Mouse (Mus musculus) midbrain, embryonic 15.5 days (tissue): ENCODE measurements at regions not wholly inside any gene's neighbourhood (a gene's known extent, or its start where the extent isn't known, plus 50 kb on each side); places are given as distances from the start of the nearest gene placed in this dataset.

Experiments
- ATAC-seq: fragments of 200-750 bp; cut with Nextera tagmentation; replicated peaks from 2 replicates; pipeline ENCODE4 v1.8.0; 2017; ENCODE audit warnings: moderate TSS enrichment
- H3K27ac ChIP-seq: fragments of 300-500 bp; sonication (generic); 2 replicates; pipeline ENCODE4 v1.5.1; 2015; ENCODE audit warnings: mild to moderate bottlenecking, inconsistent platforms
- H3K27me3 ChIP-seq: fragments of 300-500 bp; sonication (generic); replicated peaks from 2 replicates; pipeline ENCODE4 v1.6.1; 2015; ENCODE audit warnings: inconsistent platforms
- H3K36me3 ChIP-seq: fragments of 300-500 bp; sonication (generic); replicated peaks from 2 replicates; pipeline ENCODE4 v1.6.1; 2015; ENCODE audit warnings: inconsistent platforms
- H3K4me1 ChIP-seq: fragments of 300-500 bp; sonication (generic); 2 replicates; pipeline ENCODE4 v1.6.1; 2015; ENCODE audit warnings: inconsistent platforms
- H3K4me2 ChIP-seq: fragments of 300-500 bp; sonication (generic); 2 replicates; pipeline ENCODE4 v1.6.1; 2015; ENCODE audit warnings: inconsistent platforms, mild to moderate bottlenecking, moderate library complexity
- H3K4me3 ChIP-seq: fragments of 300-500 bp; sonication (generic); 2 replicates; pipeline ENCODE4 v1.5.1; 2015; ENCODE audit warnings: mild to moderate bottlenecking, inconsistent platforms
- H3K9ac ChIP-seq: fragments of 300-500 bp; sonication (generic); 2 replicates; pipeline ENCODE4 v1.6.1; 2015; ENCODE audit warnings: mild to moderate bottlenecking, inconsistent platforms
- H3K9me3 ChIP-seq: fragments of 300-500 bp; sonication (generic); 2 replicates; pipeline ENCODE4 v1.6.1; 2016; ENCODE audit warnings: inconsistent platforms
- WGBS: fragments of 180-500 bp; shearing (Covaris S2); methylation state at CpG from one replicate; pipeline ENCODE4 v1.1.7; 2015; ENCODE audit warnings: mixed read lengths; 5-methylcytosine and 5-hydroxymethylcytosine counted together

DNA sequence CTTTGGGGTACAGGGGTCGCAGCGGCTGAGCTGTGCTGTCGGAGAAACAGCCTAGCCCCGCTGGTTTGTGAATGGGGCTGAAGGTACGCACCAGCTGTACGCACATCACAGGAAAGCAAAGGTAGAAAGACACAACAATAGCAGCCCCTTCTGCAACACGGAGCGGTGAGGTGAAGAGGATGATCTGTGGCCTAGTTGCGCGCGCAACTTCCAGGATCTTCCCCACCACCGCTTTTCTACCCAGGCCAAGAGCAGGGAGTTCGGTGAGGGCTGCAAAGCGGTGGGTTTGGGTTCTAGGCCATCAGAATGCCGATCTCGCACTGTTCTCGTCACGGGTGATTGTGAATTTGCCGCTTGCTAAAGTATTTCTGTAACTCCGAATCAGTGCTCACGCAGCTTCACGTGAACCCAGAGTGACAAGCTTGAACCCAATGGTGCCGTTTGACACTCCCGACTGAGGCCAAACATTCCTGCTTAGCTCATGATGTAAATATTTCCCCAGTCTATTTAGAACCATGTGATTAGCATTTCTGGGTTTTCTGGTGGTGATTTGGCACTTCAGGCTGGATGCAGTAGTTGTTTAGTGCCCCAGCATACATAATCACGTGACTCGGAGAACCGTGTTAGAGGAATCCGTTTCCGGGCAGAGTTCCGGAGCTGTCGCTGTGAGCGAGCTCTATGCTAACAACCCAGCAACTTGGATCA lies 54.7 kb downstream of the Cryaa start:
- ATAC-seq: no peak
- no peak overlapping the region for H3K27ac ChIP-seq

DNA sequence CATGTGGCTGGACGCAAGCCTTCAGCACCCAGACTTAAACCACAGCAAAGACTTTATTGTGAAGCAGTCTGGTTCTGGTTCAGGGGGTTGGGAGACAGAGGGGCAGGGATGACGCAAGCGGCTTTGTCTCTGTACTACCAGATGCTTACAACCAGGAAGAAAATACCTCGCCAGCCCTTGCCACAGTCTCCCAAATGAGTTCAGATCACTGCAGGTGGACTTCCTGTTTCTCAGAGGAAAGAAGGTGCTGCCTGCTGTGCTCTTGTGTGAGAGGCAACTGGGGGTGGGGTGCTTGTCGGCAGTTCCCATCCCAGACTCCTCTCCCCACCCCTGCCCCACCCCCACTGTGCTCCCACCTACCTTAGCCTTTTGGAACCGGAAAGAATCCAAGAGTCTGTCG lies 56.9 kb downstream of the Cryaa start:
- Histone ChIP-seq H3K4me2 (no peak overlapping the region), H3K27ac (no peak overlapping the region), H3K9ac (no peak overlapping the region), H3K27me3 (no peaks in the 10 kb centered on the region), H3K36me3 (no peaks in the 10 kb centered on the region), H3K4me1 (no peaks in the 10 kb centered on the region), H3K9me3 (no peaks in the 10 kb centered on the region), H3K4me3 (no peak overlapping the region)
- 34% methylated on average over 7 of the region's 7 CpGs for WGBS
- ATAC-seq: no peak

More for the DNA sequence above, 54.7 kb downstream of the Cryaa start:
- Histone ChIP-seq H3K4me1 (0 out of 2 replicates have a peak, but pooled peaks cover 4% of the 10 kb centered on the region), H3K4me2 (no peak overlapping the region), H3K27me3 (no peaks in the 10 kb centered on the region), H3K4me3 (no peak overlapping the region), H3K36me3 (no peaks in the 10 kb centered on the region), H3K9me3 (no peaks in the 10 kb centered on the region), H3K9ac (no peak overlapping the region)
- WGBS: 91% methylated on average over 32 of the region's 32 CpGs

DNA sequence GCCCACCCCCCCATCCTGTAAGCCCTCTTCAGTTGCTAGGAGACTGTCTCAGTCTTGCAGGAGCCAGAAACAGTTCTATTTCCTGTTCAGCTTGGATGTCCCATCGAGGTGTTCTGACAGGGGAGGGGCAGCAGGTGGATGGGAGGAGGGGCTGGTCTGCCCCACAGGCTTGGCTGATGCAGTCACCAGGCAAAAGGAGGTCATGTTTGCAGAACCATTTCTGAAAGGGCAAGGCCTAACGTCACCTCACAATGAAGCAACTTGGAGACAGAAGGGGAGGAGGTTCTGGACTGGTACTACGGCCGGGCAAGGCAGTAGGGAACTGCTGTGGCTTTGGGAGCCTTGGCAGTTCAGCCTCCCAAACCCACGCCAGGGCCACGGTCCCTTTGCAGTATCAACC lies 59.1 kb downstream of the Cryaa start:
- no peak overlapping the region for H3K27ac ChIP-seq
- no peaks in the 10 kb centered on the region for H3K4me1 ChIP-seq
- no peaks in the 10 kb centered on the region for H3K27me3 ChIP-seq
- ATAC-seq: no peak
- H3K36me3 ChIP-seq: no peaks in the 10 kb centered on the region
- 87% methylated on average over 6 of the region's 6 CpGs for WGBS
- H3K4me3 ChIP-seq: no peak overlapping the region
- H3K9ac ChIP-seq: no peak overlapping the region
- H3K4me2 ChIP-seq: no peak overlapping the region
- no peaks in the 10 kb centered on the region for H3K9me3 ChIP-seq

- H3K27me3 ChIP-seq: no peaks in the 10 kb centered on the region
- H3K36me3 ChIP-seq: no peaks in the 10 kb centered on the region
- no peak overlapping the region for H3K4me2 ChIP-seq
- H3K9me3 ChIP-seq: no peaks in the 10 kb centered on the region
- 74% methylated on average over 3 of the region's 3 CpGs for WGBS
- no peak for ATAC-seq
- H3K27ac ChIP-seq: no peak overlapping the region
- H3K4me1 ChIP-seq: no peaks in the 10 kb centered on the region
- H3K9ac ChIP-seq: no peak overlapping the region
- H3K4me3 ChIP-seq: no peak overlapping the region
Observed at GRCm38 (mm10) chr17:31738249-31738648, 60.6 kb downstream of the Cryaa start.

- no peak overlapping the region for H3K4me2 ChIP-seq
- ATAC-seq: no peak
- H3K4me3 ChIP-seq: no peak overlapping the region
- H3K9ac ChIP-seq: no peak overlapping the region
- no peak overlapping the region for H3K27ac ChIP-seq
- no peaks in the 10 kb centered on the region for H3K27me3 ChIP-seq
- WGBS: 67% methylated on average over 11 of the region's 11 CpGs
- no peaks in the 10 kb centered on the region for H3K4me1 ChIP-seq
- no peaks in the 10 kb centered on the region for H3K36me3 ChIP-seq
- H3K9me3 ChIP-seq: no peaks in the 10 kb centered on the region
Observed at GRCm38 (mm10) chr17:31739586-31739985, 62.0 kb downstream of the Cryaa start.

GRCm38 (mm10) chr17:31740059-31740458 lies 62.5 kb downstream of the Cryaa start:
- Histone ChIP-seq H3K4me1 (no peaks in the 10 kb centered on the region), H3K4me2 (no peak overlapping the region), H3K27me3 (no peaks in the 10 kb centered on the region), H3K9me3 (no peaks in the 10 kb centered on the region), H3K9ac (no peak overlapping the region), H3K27ac (no peak overlapping the region), H3K4me3 (no peak overlapping the region), H3K36me3 (no peaks in the 10 kb centered on the region)
- no peak for ATAC-seq
- WGBS: 83% methylated on average over 11 of the region's 11 CpGs

- Histone ChIP-seq H3K36me3 (no peaks in the 10 kb centered on the region), H3K27me3 (no peaks in the 10 kb centered on the region), H3K27ac (no peak overlapping the region), H3K4me3 (no peak overlapping the region), H3K4me2 (no peak overlapping the region), H3K4me1 (peaks cover 6% of the 10 kb centered on the region; the same call in 1 of the 2 replicates), H3K9ac (no peak overlapping the region), H3K9me3 (no peaks in the 10 kb centered on the region)
- 91% methylated on average over 4 of the region's 4 CpGs for WGBS
- no peak for ATAC-seq
Observed at GRCm38 (mm10) chr17:31743656-31744055, 66.0 kb downstream of the Cryaa start.

DNA sequence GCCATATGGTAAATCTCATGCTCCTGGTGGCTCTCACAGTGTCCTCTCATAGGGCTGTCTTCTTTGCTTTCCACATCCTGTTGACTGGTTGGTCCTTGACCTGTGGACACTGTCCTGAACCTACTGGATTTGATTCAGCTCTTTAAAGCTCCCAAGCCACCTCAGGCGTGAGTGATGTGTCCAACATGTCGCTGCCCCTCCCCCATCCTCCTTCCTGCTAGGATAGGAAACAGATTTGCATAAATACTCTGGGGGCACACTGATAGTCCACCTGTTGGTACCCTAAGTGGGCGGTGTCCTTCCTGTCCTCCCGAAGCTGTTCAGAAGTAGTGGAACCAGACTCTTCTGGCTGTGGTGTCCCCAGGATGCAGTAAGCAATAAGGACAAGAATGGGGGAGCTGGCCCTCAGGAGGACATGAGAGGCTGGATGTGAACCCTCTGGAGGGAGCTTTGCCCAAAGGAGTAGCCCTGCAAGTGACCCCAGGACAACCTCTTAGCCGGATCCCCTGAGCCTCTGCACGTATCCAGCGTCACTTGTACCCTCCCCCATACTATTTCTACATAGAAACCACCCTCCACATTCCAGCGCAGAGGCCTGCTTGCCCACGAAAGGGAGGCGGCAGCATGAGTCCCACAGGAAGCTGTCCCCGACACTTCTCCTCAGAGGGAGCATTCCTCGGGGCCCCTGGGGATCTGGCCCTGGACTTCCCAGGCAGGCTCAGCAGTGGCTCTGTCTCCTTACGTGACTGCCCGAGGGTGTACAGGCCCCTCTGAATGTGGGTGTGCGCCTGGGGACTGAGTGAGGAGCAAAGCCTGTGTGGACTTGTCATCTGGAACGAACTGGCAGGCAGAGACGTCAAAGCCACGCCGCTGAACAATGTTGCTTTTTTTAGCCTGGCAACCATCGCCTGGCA lies 68.8 kb downstream of the Cryaa start:
- 49% methylated on average over 20 of the region's 20 CpGs for WGBS
- no peak overlapping the region for H3K9ac ChIP-seq

DNA sequence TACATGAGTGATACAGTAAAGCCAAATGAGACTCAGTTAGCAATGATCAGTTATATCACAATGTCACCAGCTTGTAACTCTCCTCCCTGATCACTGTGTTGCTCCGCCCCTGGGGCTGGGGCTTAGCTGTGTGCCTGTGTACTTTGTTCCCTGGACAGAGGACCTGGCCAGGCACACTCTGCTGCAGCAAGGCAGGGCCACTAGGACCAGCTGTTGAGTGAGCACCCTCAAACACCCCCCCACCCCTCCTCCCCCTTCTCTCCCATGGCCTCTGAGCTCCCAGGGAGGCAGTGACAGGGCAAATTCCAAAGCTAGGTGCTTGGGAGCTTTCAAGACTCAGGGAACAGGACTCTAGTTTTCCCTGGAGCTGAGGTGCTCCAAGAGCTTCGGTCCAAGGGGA lies 70.0 kb downstream of the Cryaa start:
- Histone ChIP-seq H3K36me3 (no peaks in the 10 kb centered on the region), H3K4me2 (no peak overlapping the region), H3K27me3 (no peaks in the 10 kb centered on the region), H3K4me1 (peaks cover 6% of the 10 kb centered on the region; the same call in 1 of the 2 replicates), H3K27ac (no peak overlapping the region), H3K4me3 (no peak overlapping the region), H3K9ac (no peak overlapping the region), H3K9me3 (no peaks in the 10 kb centered on the region)
- WGBS: 92% methylated on average over 2 of the region's 2 CpGs
- ATAC-seq: no peak

More for the DNA sequence above, 68.8 kb downstream of the Cryaa start:
- Histone ChIP-seq H3K27me3 (no peaks in the 10 kb centered on the region), H3K27ac (no peak overlapping the region), H3K4me2 (no peak overlapping the region), H3K4me1 (peaks cover 6% of the 10 kb centered on the region; the same call in 1 of the 2 replicates), H3K4me3 (no peak overlapping the region), H3K36me3 (no peaks in the 10 kb centered on the region), H3K9me3 (no peaks in the 10 kb centered on the region)
- no peak for ATAC-seq

- Histone ChIP-seq H3K27me3 (no peaks in the 10 kb centered on the region), H3K4me3 (no peak overlapping the region), H3K9me3 (no peaks in the 10 kb centered on the region), H3K9ac (no peak overlapping the region), H3K27ac (no peak overlapping the region), H3K36me3 (no peaks in the 10 kb centered on the region), H3K4me1 (peaks cover 6% of the 10 kb centered on the region; the same call in 1 of the 2 replicates), H3K4me2 (no peak overlapping the region)
- no peak for ATAC-seq
- 87% methylated on average over 2 of the region's 2 CpGs for WGBS
Observed at GRCm38 (mm10) chr17:31748158-31748557, 70.6 kb downstream of the Cryaa start.

DNA sequence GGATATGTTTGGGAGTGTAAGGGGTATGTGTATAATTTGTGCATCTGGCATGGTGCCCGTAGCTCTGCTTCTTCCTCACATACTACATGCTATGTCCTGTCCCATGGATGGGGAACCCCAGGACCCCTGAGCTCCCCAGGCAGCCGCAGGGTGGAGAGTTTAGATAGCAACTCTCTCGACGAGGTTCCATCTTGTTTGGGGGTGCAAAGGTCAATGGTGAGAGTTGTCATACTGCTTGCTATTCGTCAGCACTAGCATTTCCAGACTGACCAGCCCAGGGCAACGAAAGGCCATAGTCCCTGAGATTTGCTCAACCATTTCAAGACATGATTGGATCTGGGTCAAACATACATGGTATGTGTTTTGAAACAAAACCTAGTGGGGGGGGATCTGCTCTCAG lies 71.4 kb downstream of the Cryaa start:
- Histone ChIP-seq H3K27ac (no peak overlapping the region), H3K27me3 (no peaks in the 10 kb centered on the region), H3K9me3 (no peaks in the 10 kb centered on the region), H3K36me3 (no peaks in the 10 kb centered on the region), H3K4me1 (peaks cover 6% of the 10 kb centered on the region; the same call in 1 of the 2 replicates), H3K4me2 (no peak overlapping the region), H3K9ac (no peak overlapping the region), H3K4me3 (no peak overlapping the region)
- no peak for ATAC-seq
- WGBS: 84% methylated on average over 6 of the region's 6 CpGs

DNA sequence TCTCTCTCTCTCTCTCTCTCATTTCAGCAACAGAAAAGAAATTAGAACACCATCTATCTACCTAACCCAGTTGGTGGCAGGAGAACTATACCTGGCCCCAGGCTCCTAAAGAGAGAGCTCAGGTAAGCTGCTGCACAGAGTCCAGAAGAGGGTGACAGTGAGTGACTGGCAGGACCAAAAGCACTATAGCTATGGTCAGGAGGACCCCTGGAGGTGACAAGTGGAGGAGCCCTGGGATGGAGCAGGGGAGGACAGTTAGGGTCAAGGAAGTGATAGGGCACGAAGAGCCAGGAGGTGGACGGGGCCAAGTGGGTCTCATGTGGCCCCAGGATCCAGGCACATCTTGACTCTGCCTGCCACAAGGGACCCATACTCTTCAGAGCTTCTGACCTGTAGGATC lies 73.7 kb downstream of the Cryaa start:
- H3K4me2 ChIP-seq: no peak overlapping the region
- peaks cover 6% of the 10 kb centered on the region; the same call in 1 of the 2 replicates for H3K4me1 ChIP-seq
- no peaks in the 10 kb centered on the region for H3K27me3 ChIP-seq
- H3K36me3 ChIP-seq: no peaks in the 10 kb centered on the region
- no peak overlapping the region for H3K4me3 ChIP-seq
- H3K27ac ChIP-seq: no peak overlapping the region
- no peak overlapping the region for H3K9ac ChIP-seq
- WGBS: 74% methylated on average over 2 of the region's 2 CpGs
- no peak for ATAC-seq
- no peaks in the 10 kb centered on the region; the same call in 1 of the 2 replicates for H3K9me3 ChIP-seq
